In the genomic region with DNA sequence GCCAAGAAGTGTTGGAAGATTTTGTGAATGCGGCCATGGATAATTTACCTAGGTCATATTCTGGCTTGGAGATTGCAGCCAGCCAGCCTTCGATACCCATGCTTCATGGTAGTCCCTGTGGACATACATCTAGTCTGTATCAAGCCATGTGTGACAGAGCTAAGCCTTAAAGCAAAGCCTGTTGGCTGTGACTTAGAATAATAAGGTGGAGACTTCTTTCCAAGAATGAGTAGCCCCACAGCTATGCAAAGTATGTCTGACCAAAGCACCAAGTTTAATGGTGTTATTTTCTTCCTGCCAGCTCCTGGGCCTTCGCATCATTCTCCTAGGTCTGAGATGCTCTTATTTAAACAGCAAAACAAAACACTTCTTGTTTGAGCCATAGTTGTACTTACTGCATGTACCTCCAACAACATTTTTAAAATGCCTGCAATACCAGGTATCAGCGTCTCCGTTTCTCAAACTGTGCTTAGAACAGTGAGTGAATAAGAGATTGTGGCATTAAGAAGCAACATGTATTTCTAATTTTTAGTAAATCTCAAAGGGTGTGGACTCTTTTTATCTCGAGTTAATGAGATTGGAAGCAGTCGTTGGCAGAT, we compare ENCODE assay signal across 26 mouse cellular contexts. TPM values are rescaled to one million over a fixed set of nuclear protein-coding genes. Genes with fewer than 3 reads are reported as not detected.
DNase-seq lines count a peak whose midpoint lies in the region; ATAC-seq and TF ChIP-seq lines count a peak whose summit lies in the region.
"Had no signal": no experiment of that assay in that cellular context is flagged by ENCODE, and none has a peak within 500 bp of the region (broad histone marks: within the 10 kb centered on the region; RNA-seq: fewer than 3 reads in every experiment).

No protein-coding gene starts in this region.

- no peak overlapping the region for H3K9ac ChIP-seq in forebrain, embryonic 16.5 days (replicated peaks; ENCODE audit: low read depth, low read length)
- H3K9ac ChIP-seq in limb, embryonic 12.5 days (replicated peaks), result no peak overlapping the region
- H3K9ac ChIP-seq in limb, embryonic 13.5 days, result no peak overlapping the region
- H3K9ac ChIP-seq: forebrain, embryonic 15.5 days; hindbrain, embryonic 14.5 days; liver, embryonic 14.5 days; midbrain, embryonic 12.5 days; neural tube, embryonic 12.5 days had no signal

- H3K9me3 ChIP-seq in forebrain, embryonic 16.5 days (ENCODE audit: control insufficient read depth, low read length), result no peaks in the 10 kb centered on the region
- H3K9me3 ChIP-seq in forebrain, embryonic 10.5 days, result no peaks in the 10 kb centered on the region
- no peaks in the 10 kb centered on the region for H3K9me3 ChIP-seq in limb, embryonic 12.5 days
- no peaks in the 10 kb centered on the region for H3K9me3 ChIP-seq in limb, embryonic 10.5 days (replicated peaks)
- no peaks in the 10 kb centered on the region for H3K9me3 ChIP-seq in limb, embryonic 13.5 days
- H3K9me3 ChIP-seq: forebrain, embryonic 15.5 days; midbrain, embryonic 12.5 days; neural tube, embryonic 12.5 days had no signal

- no peaks in the 10 kb centered on the region for H3K4me1 ChIP-seq in forebrain, embryonic 16.5 days (replicated peaks; ENCODE audit: control insufficient read depth, insufficient read depth, low read length)
- H3K4me1 ChIP-seq in forebrain, embryonic 10.5 days, result no peaks in the 10 kb centered on the region
- H3K4me1 ChIP-seq in limb, embryonic 12.5 days (replicated peaks), result 0 out of 2 replicates have a peak, but pooled peaks cover 4% of the 10 kb centered on the region
- H3K4me1 ChIP-seq in limb, embryonic 10.5 days, result 0 out of 2 replicates have a peak, but pooled peaks cover 2% of the 10 kb centered on the region
- peaks cover 26% of the 10 kb centered on the region for H3K4me1 ChIP-seq in limb, embryonic 13.5 days
- H3K4me1 ChIP-seq: forebrain, embryonic 15.5 days; midbrain, embryonic 12.5 days; neural tube, embryonic 12.5 days had no signal

- no peaks in the 10 kb centered on the region for H3K79me3 ChIP-seq in C2C12 (ENCODE audit: low read depth)

- no peaks in the 10 kb centered on the region for H3K36me3 ChIP-seq in forebrain, embryonic 16.5 days (ENCODE audit: control insufficient read depth, insufficient read depth)
- H3K36me3 ChIP-seq in forebrain, embryonic 10.5 days (replicated peaks), result no peaks in the 10 kb centered on the region
- H3K36me3 ChIP-seq in limb, embryonic 12.5 days, result no peaks in the 10 kb centered on the region
- no peaks in the 10 kb centered on the region for H3K36me3 ChIP-seq in limb, embryonic 10.5 days
- H3K36me3 ChIP-seq in C2C12 (ENCODE audit: control insufficient read depth, insufficient read depth), result no peaks in the 10 kb centered on the region
- H3K36me3 ChIP-seq in limb, embryonic 13.5 days, result no peaks in the 10 kb centered on the region
- H3K36me3 ChIP-seq: forebrain, embryonic 15.5 days; midbrain, embryonic 12.5 days; neural tube, embryonic 12.5 days had no signal

- H3ac ChIP-seq in C2C12 (ENCODE audit: control insufficient read depth, insufficient read length, low read depth), result no peak overlapping the region

- no peak overlapping the region for H3K4me3 ChIP-seq in forebrain, embryonic 16.5 days (replicated peaks; ENCODE audit: low read length)
- no peak overlapping the region for H3K4me3 ChIP-seq in forebrain, embryonic 10.5 days
- H3K4me3 ChIP-seq in limb, embryonic 12.5 days (replicated peaks), result no peak overlapping the region
- no peak overlapping the region for H3K4me3 ChIP-seq in limb, embryonic 10.5 days
- H3K4me3 ChIP-seq in C2C12 (ENCODE audit: insufficient read depth, poor library complexity, severe bottlenecking), result no peak overlapping the region
- H3K4me3 ChIP-seq in limb, embryonic 13.5 days, result no peak overlapping the region
- H3K4me3 ChIP-seq: forebrain, embryonic 15.5 days; left cerebral cortex, adult 2 months; midbrain, embryonic 12.5 days; neural tube, embryonic 12.5 days had no signal

- no peak for DNase-seq in forebrain, embryonic 10.5 days (ENCODE audit: extremely low spot score, low spot score)
- DNase-seq in limb, embryonic 10.5 days (ENCODE audit: low spot score), result no peak
- DNase-seq in spleen, adult 12 weeks (ENCODE audit: low spot score), result no peak
- DNase-seq in embryo, embryonic 11 days, result no peak
- DNase-seq: adrenal gland, postnatal 25 days; cerebellum, adult 11 months; cerebellum, postnatal 14 days; heart, postnatal 10 days; kidney, postnatal 25 days; left cerebral cortex, postnatal 4 days; right cerebral cortex, postnatal 4 days; thymus, postnatal 14 days had no signal

- no peak for TF ChIP-seq CTCF in C2C12 (IDR thresholded peaks at IDR 0.05; ENCODE audit: control insufficient read depth, insufficient read depth, insufficient read length)

- WGBS in forebrain, embryonic 16.5 days, result 77% methylated on average over 7 of the region's 7 CpGs
- WGBS in forebrain, embryonic 10.5 days, result 89% methylated on average over 7 of the region's 7 CpGs
- WGBS in limb, embryonic 12.5 days, result 70% methylated on average over 7 of the region's 7 CpGs
- 87% methylated on average over 7 of the region's 7 CpGs for WGBS in limb, embryonic 10.5 days
- 55% methylated on average over 7 of the region's 7 CpGs for whole genome bisulfite sequencing in limb, embryonic 13.5 days

- no peaks in the 10 kb centered on the region for H3K27me3 ChIP-seq in forebrain, embryonic 16.5 days (replicated peaks; ENCODE audit: control insufficient read depth, insufficient read depth, low read length)
- no peaks in the 10 kb centered on the region for H3K27me3 ChIP-seq in forebrain, embryonic 10.5 days (ENCODE audit: poor library complexity, severe bottlenecking)
- H3K27me3 ChIP-seq in limb, embryonic 12.5 days, result no peaks in the 10 kb centered on the region
- H3K27me3 ChIP-seq in limb, embryonic 10.5 days (ENCODE audit: low read depth, poor library complexity, severe bottlenecking), result no peaks in the 10 kb centered on the region
- no peaks in the 10 kb centered on the region for H3K27me3 ChIP-seq in C2C12 (ENCODE audit: control insufficient read depth, insufficient read depth, insufficient read length)
- no peaks in the 10 kb centered on the region for H3K27me3 ChIP-seq in limb, embryonic 13.5 days
- H3K27me3 ChIP-seq: forebrain, embryonic 15.5 days; neural tube, embryonic 12.5 days had no signal

- no peak overlapping the region for H3K27ac ChIP-seq in forebrain, embryonic 16.5 days (ENCODE audit: low read length)
- no peak overlapping the region for H3K27ac ChIP-seq in forebrain, embryonic 10.5 days
- 0 out of 2 replicates have a peak overlapping the region, but pooled peaks have one; percentile 1 for H3K27ac ChIP-seq in limb, embryonic 12.5 days
- H3K27ac ChIP-seq in limb, embryonic 10.5 days, result no peak overlapping the region
- H3K27ac ChIP-seq in limb, embryonic 13.5 days, result no peak overlapping the region
- H3K27ac ChIP-seq: hindbrain, embryonic 14.5 days; left cerebral cortex, adult 2 months; liver, embryonic 14.5 days; macrophage; midbrain, embryonic 12.5 days; neural tube, embryonic 12.5 days; stomach, postnatal 0 days had no signal

- no peak overlapping the region for H3K4me2 ChIP-seq in forebrain, embryonic 16.5 days (ENCODE audit: low read length)
- H3K4me2 ChIP-seq in limb, embryonic 12.5 days, result no peak overlapping the region
- H3K4me2 ChIP-seq in limb, embryonic 13.5 days (replicated peaks), result no peak overlapping the region
- H3K4me2 ChIP-seq: forebrain, embryonic 15.5 days; heart, embryonic 11.5 days; hindbrain, embryonic 14.5 days; midbrain, embryonic 12.5 days; neural tube, embryonic 12.5 days had no signal

- H3K79me2 ChIP-seq in C2C12 (ENCODE audit: control insufficient read depth, insufficient read depth), result no peaks in the 10 kb centered on the region

- peak; percentile 58; the same call in 1 of the 2 replicates for ATAC-seq in forebrain, embryonic 16.5 days
- no peak for ATAC-seq in limb, embryonic 12.5 days (ENCODE audit: insufficient number of reproducible peaks, insufficient read depth, low FRiP score, low TSS enrichment, low read depth)
- peak; percentile 79; the same call in 1 of the 2 replicates for ATAC-seq in limb, embryonic 13.5 days (ENCODE audit: low FRiP score, low read depth)

TF ChIP-seq in C2C12, 6 proteins besides CTCF, POLR2A, EP300 and RAD21:
- TF ChIP-seq MAX (IDR thresholded peaks at IDR 0.05), result peak; percentile 78
- no peak for TF ChIP-seq CEBPB (IDR thresholded peaks at IDR 0.05; ENCODE audit: low read depth)
- TF ChIP-seq MYOG (IDR thresholded peaks at IDR 0.05; ENCODE audit: control insufficient read depth, extremely low read depth, insufficient read length), result no peak

RNA-seq across cellular contexts. Expression of a gene that starts 37.8 kb away (rescaled TPM):
- not detected in 2 replicates for polyA plus RNA-seq in forebrain, embryonic 16.5 days (2015; fragmentation: Nextera tagmentation; extraction: Ambion mirVana)
- polyA plus RNA-seq in forebrain, embryonic 10.5 days (2016; fragmentation: Nextera tagmentation; extraction: Ambion mirVana), result not detected in 2 replicates
- not detected in 2 replicates for polyA plus RNA-seq in limb, embryonic 12.5 days (2016; fragmentation: Nextera tagmentation; extraction: Ambion mirVana)
- 0.11 TPM in 1 of 2 replicates, not detected in the other for polyA plus RNA-seq in limb, embryonic 10.5 days (2016; fragmentation: Nextera tagmentation; extraction: Ambion mirVana)
- not detected for polyA plus RNA-seq in C2C12 (2012; fragmentation: generic; extraction: Trizol)
- polyA plus RNA-seq in limb, embryonic 13.5 days (2015; fragmentation: Nextera tagmentation; extraction: Ambion mirVana), result not detected in 2 replicates
- polyA plus RNA-seq: forebrain, embryonic 15.5 days; heart, embryonic 11.5 days; hindbrain, embryonic 14.5 days; intestine, embryonic 14.5 days; macrophage; midbrain, embryonic 12.5 days; neural tube, embryonic 12.5 days had no signal

RNA-seq across cellular contexts. Expression of a gene that starts 43.5 kb away (rescaled TPM):
- polyA plus RNA-seq in forebrain, embryonic 16.5 days (2015; fragmentation: Nextera tagmentation; extraction: Ambion mirVana), result 5.2 and 10.0 TPM in 2 replicates
- 4.0 and 5.6 TPM in 2 replicates for polyA plus RNA-seq in forebrain, embryonic 10.5 days (2016; fragmentation: Nextera tagmentation; extraction: Ambion mirVana)
- 5.9 and 8.6 TPM in 2 replicates for polyA plus RNA-seq in limb, embryonic 12.5 days (2016; fragmentation: Nextera tagmentation; extraction: Ambion mirVana)
- polyA plus RNA-seq in limb, embryonic 10.5 days (2016; fragmentation: Nextera tagmentation; extraction: Ambion mirVana), result 1.9 and 2.5 TPM in 2 replicates
- 29.7 TPM for polyA plus RNA-seq in C2C12 (2012; fragmentation: generic; extraction: Trizol)
- polyA plus RNA-seq in limb, embryonic 13.5 days (2015; fragmentation: Nextera tagmentation; extraction: Ambion mirVana), result 14.2 and 16.3 TPM in 2 replicates
